Mouse (Mus musculus) heart, adult 2 months (tissue): ENCODE results near the gene Tmem35b.

Experiments used
- CTCF ChIP-seq: fragments of 200-600 bp; IDR thresholded peaks from 2 replicates; pipeline ENCODE4 v1.8.1; 2022; ENCODE audit warnings: antibody characterized with exemption, mild to moderate bottlenecking, moderate library complexity
- POLR2A ChIP-seq: fragments of 200-500 bp; IDR thresholded peaks from 2 replicates; pipeline ENCODE4 v1.6.1; 2011; ENCODE audit warnings: mild to moderate bottlenecking, low read depth, low read length, control low read depth; ENCODE audit not compliant: insufficient read depth

DNA sequence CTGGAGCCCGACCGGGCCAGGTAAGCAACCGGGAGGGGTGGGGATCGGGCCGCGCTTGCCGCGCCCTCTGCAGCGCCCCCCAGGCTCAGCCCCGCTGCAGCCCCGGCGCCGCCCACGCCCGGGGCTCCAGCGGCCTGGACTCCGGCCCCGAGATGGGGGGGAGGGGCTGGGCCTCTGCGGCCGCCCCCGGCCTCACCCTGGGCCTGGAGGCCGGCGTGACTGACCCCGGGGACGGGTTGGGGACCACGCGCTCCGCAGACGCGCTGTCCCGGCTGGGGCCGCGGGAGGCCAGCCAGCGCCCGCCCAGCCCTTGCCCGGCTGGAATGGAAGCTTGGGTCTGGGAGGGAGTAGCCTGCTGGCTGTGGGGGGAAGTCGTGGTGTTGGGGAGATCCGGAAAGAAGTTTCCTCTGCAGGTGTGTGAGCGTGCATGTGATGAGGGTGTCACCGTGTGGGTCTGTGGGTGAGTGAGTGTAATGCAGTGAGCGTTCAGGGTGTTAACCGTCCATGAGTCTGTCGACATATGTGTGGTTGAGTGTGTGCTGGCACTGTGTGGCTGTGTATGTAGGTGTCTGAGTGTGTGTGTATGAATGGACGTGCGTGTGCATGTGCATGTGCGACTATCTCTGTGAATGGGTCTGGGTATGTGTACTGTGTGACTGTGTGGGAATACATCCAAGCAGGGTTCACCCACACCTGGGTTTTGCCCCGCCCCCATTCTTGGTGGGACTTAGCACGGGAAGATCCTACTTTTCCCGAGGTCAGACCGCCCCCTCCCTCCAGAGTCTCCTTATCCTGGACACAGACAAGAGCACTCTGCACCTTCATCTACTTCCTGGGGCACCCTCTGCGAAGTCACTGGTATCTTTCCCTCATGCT, 46.1 kb downstream of the Tmem35b start:
- TF ChIP-seq CTCF (no peak), POLR2A (no peak)
